Mouse (Mus musculus): ENCODE measurements around the gene Isca2.
A peak's percentile ranks its signal among the peaks of the same experiment; 100 is the strongest.

DNA sequence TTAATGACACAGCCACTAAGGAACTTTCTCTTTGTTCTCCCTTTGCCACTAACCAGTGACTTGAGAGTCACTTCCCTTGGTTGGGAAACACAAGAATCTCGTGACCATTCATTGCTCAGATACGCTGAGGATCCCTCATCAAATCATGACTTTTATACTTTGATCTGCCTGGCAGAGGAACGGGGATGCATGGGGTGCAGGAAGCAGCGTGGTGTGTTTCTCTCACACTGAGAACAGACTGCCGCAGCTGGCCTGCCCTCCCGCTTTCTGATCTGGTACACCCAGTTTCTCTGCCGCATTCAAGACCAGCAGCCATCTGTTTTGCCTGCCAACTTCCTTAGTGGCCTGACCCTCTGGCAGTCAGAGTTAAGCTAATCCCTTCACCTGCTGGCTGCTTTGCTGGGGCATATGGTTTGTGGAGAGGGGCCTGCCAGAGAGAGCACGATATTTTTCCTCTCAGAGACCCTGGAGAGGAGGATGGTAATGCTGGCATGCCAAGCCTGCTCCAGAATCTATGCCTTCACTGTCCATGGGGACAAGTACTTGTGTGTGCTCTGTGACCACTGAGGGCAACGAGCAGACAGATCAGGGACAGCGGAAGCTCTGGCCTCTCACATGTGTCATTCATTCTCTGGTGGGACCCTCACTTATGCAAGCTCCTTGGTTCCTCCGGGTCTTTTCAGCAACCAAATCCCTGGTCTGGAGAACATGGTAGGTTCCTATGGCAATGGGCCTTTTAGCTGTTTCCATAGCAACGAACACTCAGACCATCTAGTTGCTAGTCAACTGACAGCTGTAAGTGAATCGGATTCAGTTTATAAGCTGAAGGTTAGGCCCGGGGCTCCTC, 20.7 kb upstream of the Isca2 start:
- TF ChIP-seq SRF (IDR thresholded peaks at IDR 0.05; ENCODE audit: control insufficient read depth, insufficient read length, low read depth): no peak
- TF ChIP-seq POLR2AphosphoS2 (IDR thresholded peaks at IDR 0.05; ENCODE audit: insufficient read length, low read depth): no peak
- TF ChIP-seq POLR2A (IDR thresholded peaks at IDR 0.05; ENCODE audit: insufficient read length, low read depth): no peak
- peak in 1 of 3 experiments; percentile 58 for TF ChIP-seq MYOG (IDR thresholded peaks at IDR 0.05; ENCODE audit: control insufficient read depth in 1 of 3, insufficient read depth in 1 of 3, insufficient read length in 2 of 3, low read depth in 2 of 3)
- no peak for TF ChIP-seq MAX (IDR thresholded peaks at IDR 0.05; ENCODE audit: low read depth)
- TF ChIP-seq CEBPB (IDR thresholded peaks at IDR 0.05; ENCODE audit: insufficient read depth, poor library complexity, severe bottlenecking): no peak
- TF ChIP-seq USF1 (IDR thresholded peaks at IDR 0.05; ENCODE audit: low read depth): no peak
